Mouse (Mus musculus) heart, adult 2 months (tissue): ENCODE results near the gene Nrp2.

ENCODE experiments used
- EP300 ChIP-seq: fragments of 200-500 bp; IDR thresholded peaks from 2 replicates; pipeline ENCODE4 v1.6.1; 2011; ENCODE audit warnings: low read depth, low read length, control low read depth; ENCODE audit not compliant: insufficient read depth
- POLR2A ChIP-seq: fragments of 200-500 bp; IDR thresholded peaks from 2 replicates; pipeline ENCODE4 v1.6.1; 2011; ENCODE audit warnings: mild to moderate bottlenecking, low read depth, low read length, control low read depth; ENCODE audit not compliant: insufficient read depth

DNA sequence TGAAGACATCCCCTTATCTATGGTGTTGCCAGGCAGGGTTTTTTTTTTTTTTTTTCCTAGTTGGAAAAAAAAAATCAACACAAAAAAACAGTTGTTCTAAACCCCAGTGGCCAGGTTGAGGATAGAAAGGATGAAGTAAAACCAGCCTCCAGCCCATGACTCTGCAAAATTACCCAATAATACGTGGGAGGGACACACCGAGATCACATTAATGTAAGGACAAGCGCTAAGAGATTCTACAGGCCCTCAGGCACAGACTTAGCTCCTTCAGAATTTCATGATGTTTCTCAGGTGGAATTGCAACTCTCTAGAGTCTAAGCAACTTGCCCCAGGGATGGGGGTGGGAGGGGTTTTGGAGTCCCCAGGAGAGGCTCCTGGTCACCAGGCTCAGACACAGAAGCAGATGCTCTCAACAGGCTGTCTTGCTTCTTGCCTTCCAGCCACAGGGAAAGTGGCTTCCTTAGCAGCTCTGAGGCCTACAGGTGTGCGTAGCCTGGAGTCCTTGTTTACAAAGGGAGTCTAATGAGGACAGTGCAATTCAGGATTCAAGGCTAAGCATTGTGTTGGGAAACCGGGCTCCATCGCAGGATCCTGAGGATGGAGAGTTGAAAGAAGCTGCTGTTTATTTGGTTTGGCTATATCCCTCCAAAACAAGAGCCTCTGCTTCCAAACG, 49.7 kb downstream of the Nrp2 start:
- no peak for TF ChIP-seq EP300
- no peak for TF ChIP-seq POLR2A
